Mouse (Mus musculus) right cerebral cortex, postnatal 14 days (tissue): ENCODE data around the gene Zfp385c.
"Not testable (repeated sequence)": the region's sequence is repeated elsewhere in the genome, so short reads cannot be mapped to it uniquely, and the experiment has no call there.

ENCODE experiments used
- DNase-seq: peaks from one replicate; pipeline ENCODE4 v3.0.0; 2022

Gene Zfp385c

GRCm38 (mm10) chr11:100685371-100685770 is 6.9 kb downstream of the Zfp385c start:
- DNase-seq: no peak

- DNase-seq: no peak
Measured at GRCm38 (mm10) chr11:100684084-100684483, 8.2 kb downstream of the Zfp385c start.

GRCm38 (mm10) chr11:100682526-100682925 is 9.7 kb downstream of the Zfp385c start:
- no peak for DNase-seq

- DNase-seq: no peak
Measured at GRCm38 (mm10) chr11:100681826-100682225, 10.4 kb downstream of the Zfp385c start.

- no peak for DNase-seq
Measured at GRCm38 (mm10) chr11:100677810-100678209, 14.4 kb downstream of the Zfp385c start.

GRCm38 (mm10) chr11:100673169-100673568 is 19.1 kb downstream of the Zfp385c start:
- DNase-seq: no peak

- DNase-seq: no peak
Measured at GRCm38 (mm10) chr11:100671956-100672355, 20.3 kb downstream of the Zfp385c start.

GRCm38 (mm10) chr11:100671049-100671448 is 21.2 kb downstream of the Zfp385c start:
- no peak for DNase-seq

- DNase-seq: no peak
Measured at GRCm38 (mm10) chr11:100659806-100660205, 32.4 kb downstream of the Zfp385c start.

GRCm38 (mm10) chr11:100656458-100656857 is 35.8 kb downstream of the Zfp385c start:
- no peak for DNase-seq

- not testable (repeated sequence) for DNase-seq
Measured at GRCm38 (mm10) chr11:100655589-100655988, 36.7 kb downstream of the Zfp385c start.

GRCm38 (mm10) chr11:100651748-100652147 is 40.5 kb downstream of the Zfp385c start:
- no peak for DNase-seq

- DNase-seq: no peak
Measured at GRCm38 (mm10) chr11:100651205-100651604, 41.0 kb downstream of the Zfp385c start.

GRCm38 (mm10) chr11:100648405-100648804 is 43.9 kb downstream of the Zfp385c start:
- DNase-seq: no peak

- peak; percentile 65 for DNase-seq
Measured at GRCm38 (mm10) chr11:100646265-100646664, 46.0 kb downstream of the Zfp385c start.

GRCm38 (mm10) chr11:100643612-100644575 is 48.4 kb downstream of the Zfp385c start:
- peak; percentile 36 for DNase-seq

GRCm38 (mm10) chr11:100640159-100640906 is 51.9 kb downstream of the Zfp385c start:
- DNase-seq: peak; percentile 52

GRCm38 (mm10) chr11:100634530-100634929 is 57.7 kb downstream of the Zfp385c start:
- DNase-seq: no peak

- no peak for DNase-seq
Measured at GRCm38 (mm10) chr11:100628862-100629352, 63.3 kb downstream of the Zfp385c start.

- DNase-seq: no peak
Measured at GRCm38 (mm10) chr11:100628056-100628455, 64.2 kb downstream of the Zfp385c start.

- peak; percentile 79 for DNase-seq
Measured at GRCm38 (mm10) chr11:100626701-100627195, 65.5 kb downstream of the Zfp385c start.

- no peak for DNase-seq
Measured at GRCm38 (mm10) chr11:100625754-100626700, 66.2 kb downstream of the Zfp385c start.
